In the genomic region with DNA sequence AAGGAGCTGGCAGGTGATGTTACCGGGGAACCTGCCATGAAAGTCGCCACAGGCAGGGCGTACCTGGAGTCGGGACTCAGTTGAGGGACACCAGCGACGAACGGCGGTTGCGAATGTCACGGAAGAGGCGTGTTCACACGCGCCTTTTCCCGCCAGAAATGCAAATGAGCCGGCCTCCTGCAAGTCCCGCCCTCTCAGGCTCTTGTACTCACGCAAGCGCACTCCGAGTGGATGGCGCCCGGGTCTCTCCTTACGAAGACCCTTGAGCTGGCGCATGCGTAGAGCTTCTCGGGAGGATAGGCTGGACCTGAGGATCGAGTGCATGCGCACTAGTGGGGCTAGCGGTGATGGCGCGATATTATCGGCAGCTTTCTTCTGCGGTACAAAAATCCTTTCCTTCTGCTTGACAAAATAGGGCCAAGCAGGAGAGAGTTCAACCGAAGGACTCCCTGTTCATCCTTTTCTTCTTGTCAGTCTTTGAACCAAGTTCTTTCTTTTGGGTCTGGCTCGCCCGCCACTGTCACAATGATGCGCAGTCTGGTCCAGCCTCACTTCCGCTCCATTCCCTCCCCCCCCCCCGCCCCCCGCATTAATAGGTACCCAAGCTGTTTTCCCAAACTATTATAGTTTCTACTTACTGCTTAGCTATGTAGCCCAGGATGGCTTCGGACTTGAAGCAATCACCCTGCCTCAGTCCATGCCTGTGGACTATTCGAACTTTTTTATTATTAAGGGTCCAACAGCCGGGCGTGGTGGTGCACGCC, we compare ENCODE assay signal across 8 mouse cellular contexts. TPM values are rescaled to one million over a fixed set of nuclear protein-coding genes. Genes with fewer than 3 reads are reported as not detected.
DNase-seq lines count a peak whose midpoint lies in the region; ATAC-seq lines count a peak whose summit lies in the region.

A gene (minus strand): TSS at position 513 of the 764 bp plus-strand sequence.

- H3K4me2 ChIP-seq in heart, embryonic 15.5 days, result peak within 1 kb of the TSS; percentile 64
- peak within 1 kb of the TSS; percentile 83 for H3K4me2 ChIP-seq in liver, embryonic 12.5 days

- WGBS in forebrain, embryonic 10.5 days, result 9% methylated on average over 44 of the region's 44 CpGs
- WGBS in heart, embryonic 15.5 days, result 8% methylated on average over 44 of the region's 44 CpGs
- 5% methylated on average over 44 of the region's 44 CpGs for WGBS in liver, embryonic 12.5 days (ENCODE audit: insufficient replicate concordance)

- H3K36me3 ChIP-seq in forebrain, embryonic 10.5 days (replicated peaks), result no peaks in the 10 kb centered on the region
- no peaks in the 10 kb centered on the region for H3K36me3 ChIP-seq in heart, embryonic 15.5 days
- no peaks in the 10 kb centered on the region for H3K36me3 ChIP-seq in liver, embryonic 12.5 days
- no peaks in the 10 kb centered on the region for H3K36me3 ChIP-seq in splenic B cell, adult 2 months (ENCODE audit: control insufficient read depth, insufficient read depth, low read length, poor library complexity, severe bottlenecking)

- H3K9me3 ChIP-seq in forebrain, embryonic 10.5 days, result no peaks in the 10 kb centered on the region
- H3K9me3 ChIP-seq in heart, embryonic 15.5 days (replicated peaks), result no peaks in the 10 kb centered on the region
- H3K9me3 ChIP-seq in liver, embryonic 12.5 days (replicated peaks), result no peaks in the 10 kb centered on the region; the same call in 1 of the 2 replicates

- peak; percentile 96 for DNase-seq in CD4-positive helper T cell, adult 2 months (ENCODE audit: low read depth, low spot score)
- peak; percentile 96 for DNase-seq in c-Kit-positive CD71-negative TER-119-negative erythroid progenitor cells, embryonic 14.5 days (ENCODE audit: low read depth)
- peak; percentile 99 for DNase-seq in forebrain, embryonic 10.5 days (ENCODE audit: extremely low spot score, low spot score)
- peak; percentile 94 for DNase-seq in kidney, postnatal 14 days
- peak; percentile 97 for DNase-seq in naive thymus-derived CD4-positive, alpha-beta T cell, adult 2 months (ENCODE audit: low read depth)
- peak; percentile 96 for DNase-seq in splenic B cell, adult 2 months (ENCODE audit: low read depth, low spot score)

- H3K4me1 ChIP-seq in forebrain, embryonic 10.5 days, result peaks cover 5% of the 10 kb centered on the region
- peaks cover 4% of the 10 kb centered on the region; the same call in 1 of the 2 replicates for H3K4me1 ChIP-seq in heart, embryonic 15.5 days (replicated peaks)
- H3K4me1 ChIP-seq in liver, embryonic 12.5 days, result peaks cover 18% of the 10 kb centered on the region

- H3K27me3 ChIP-seq in forebrain, embryonic 10.5 days (ENCODE audit: poor library complexity, severe bottlenecking), result peaks cover 47% of the 10 kb centered on the region
- H3K27me3 ChIP-seq in heart, embryonic 15.5 days, result no peaks in the 10 kb centered on the region
- peaks cover 28% of the 10 kb centered on the region for H3K27me3 ChIP-seq in liver, embryonic 12.5 days (replicated peaks)
- H3K27me3 ChIP-seq in splenic B cell, adult 2 months (ENCODE audit: control insufficient read depth, insufficient read depth, low read length, poor library complexity, severe bottlenecking), result no peaks in the 10 kb centered on the region

- H3K9ac ChIP-seq in heart, embryonic 15.5 days, result peak within 1 kb of the TSS; percentile 12; the same call in 1 of the 2 replicates
- peak within 1 kb of the TSS; percentile 47 for H3K9ac ChIP-seq in liver, embryonic 12.5 days

- peak within 1 kb of the TSS; percentile 57 for H3K4me3 ChIP-seq in forebrain, embryonic 10.5 days
- H3K4me3 ChIP-seq in heart, embryonic 15.5 days, result peak within 1 kb of the TSS; percentile 49
- peak within 1 kb of the TSS; percentile 53 for H3K4me3 ChIP-seq in liver, embryonic 12.5 days

- H3K27ac ChIP-seq in forebrain, embryonic 10.5 days, result peak within 1 kb of the TSS; percentile 88
- no peak within 1 kb of the TSS for H3K27ac ChIP-seq in heart, embryonic 15.5 days
- no peak within 1 kb of the TSS for H3K27ac ChIP-seq in liver, embryonic 12.5 days

- peak; percentile 88 for ATAC-seq in heart, embryonic 15.5 days (replicated peaks; ENCODE audit: insufficient number of reproducible peaks, insufficient read depth, low FRiP score, low read depth)
- ATAC-seq in liver, embryonic 12.5 days, result peak; percentile 87

RNA-seq across cellular contexts. Expression of the gene that starts here (rescaled TPM):
- 0.57 and 0.66 TPM in 2 replicates for polyA plus RNA-seq in forebrain, embryonic 10.5 days (2016; fragmentation: Nextera tagmentation; extraction: Ambion mirVana)
- polyA plus RNA-seq in heart, embryonic 15.5 days (2015; fragmentation: Nextera tagmentation; extraction: Ambion mirVana), result 0.53 and 0.80 TPM in 2 replicates
- 0.07 and 0.13 TPM in 2 replicates for polyA plus RNA-seq in liver, embryonic 12.5 days (2016; fragmentation: Nextera tagmentation; extraction: Ambion mirVana)

Comparison
In these comparisons a context has a peak if more than half of its experiments do, and no peak if none do; other contexts are left out.
1. Peak in DNase-seq, H3K4me3 ChIP-seq and H3K27ac ChIP-seq in forebrain, embryonic 10.5 days; RNA of the gene not detected or under 1 TPM.
2. Peak in ATAC-seq, H3K4me3 ChIP-seq, H3K9ac ChIP-seq and H3K4me2 ChIP-seq in heart, embryonic 15.5 days; RNA of the gene not detected or under 1 TPM.
3. Peak in ATAC-seq, H3K4me3 ChIP-seq, H3K9ac ChIP-seq and H3K4me2 ChIP-seq in liver, embryonic 12.5 days; RNA of the gene not detected or under 1 TPM.